Mouse (Mus musculus): ENCODE measurements around the gene Hspb8. TPM values are rescaled to one million over a fixed set of nuclear protein-coding genes. Genes with fewer than 3 reads are reported as not detected.

Gene Hspb8
- total RNA-seq, 2 experiments from 2014 or later, result 234 to 341 TPM

GRCm38 (mm10) chr5:116423746-116424145, 1.1 kb upstream of the Hspb8 start:
- intact Hi-C loops (cut with DNase I), result loop anchor here (2.0 to 10.0 kb wide), 2 partner anchors 19 to 389 kb away; no protein-coding TSS in a partner anchor
- H3K4me3 ChIP-seq, result peak overlapping the region; percentile 94
- no peak for DNase-seq

GRCm38 (mm10) chr5:116421791-116422481, 728 bp downstream of the Hspb8 start:
- intact Hi-C loops (cut with DNase I), result loop anchor here (2.0 to 10.0 kb wide), 2 partner anchors 21 to 387 kb away; no protein-coding TSS in a partner anchor
- H3K4me3 ChIP-seq, result peak overlapping the region; percentile 94
- DNase-seq, result peak; percentile 60
- peak overlapping the region; percentile 99 for H3K27ac ChIP-seq
- TF ChIP-seq CTCF (IDR thresholded peaks at IDR 0.05), result no peak

More at GRCm38 (mm10) chr5:116423746-116424145, 1.1 kb upstream of the Hspb8 start:
- TF ChIP-seq CTCF (IDR thresholded peaks at IDR 0.05), result no peak
- H3K27ac ChIP-seq, result peak overlapping the region; percentile 99

- H3K4me3 ChIP-seq, result peak overlapping the region; percentile 94
- DNase-seq, result peak; percentile 72
- intact Hi-C loops (cut with DNase I), result loop anchor here (10.0 kb wide), 1 partner anchor 386 kb away; no protein-coding TSS in a partner anchor
- peak overlapping the region; percentile 93 for H3K27ac ChIP-seq
- TF ChIP-seq CTCF (IDR thresholded peaks at IDR 0.05), result no peak
Measured at GRCm38 (mm10) chr5:116420759-116421225, 1.9 kb downstream of the Hspb8 start.

- DNase-seq, result peak; percentile 25
- no peak for TF ChIP-seq CTCF (IDR thresholded peaks at IDR 0.05)
- Histone ChIP-seq H3K4me3 (peak overlapping the region; percentile 94), H3K27ac (peak overlapping the region; percentile 93)
- intact Hi-C loops (cut with DNase I), result loop anchor here (10.0 kb wide), 1 partner anchor 385 kb away; no protein-coding TSS in a partner anchor
Measured at GRCm38 (mm10) chr5:116420213-116420612, 2.5 kb downstream of the Hspb8 start.

- H3K27ac ChIP-seq, result peak overlapping the region; percentile 93
- intact Hi-C loops (cut with DNase I), result loop anchor here (10.0 kb wide), 1 partner anchor 385 kb away; no protein-coding TSS in a partner anchor
- TF ChIP-seq CTCF (IDR thresholded peaks at IDR 0.05), result no peak
- peak; percentile 79 for DNase-seq
- H3K4me3 ChIP-seq, result peak overlapping the region; percentile 94
Measured at GRCm38 (mm10) chr5:116419322-116420045, 3.2 kb downstream of the Hspb8 start.

GRCm38 (mm10) chr5:116416208-116416607, 6.5 kb downstream of the Hspb8 start:
- Histone ChIP-seq H3K27ac (peak overlapping the region; percentile 72; the same call in 1 of the 2 replicates), H3K4me3 (peak overlapping the region; percentile 94)
- intact Hi-C loops (cut with DNase I), result no loop called here
- peak; percentile 28 for DNase-seq
- no peak for TF ChIP-seq CTCF (IDR thresholded peaks at IDR 0.05)

- Histone ChIP-seq H3K4me3 (no peak overlapping the region), H3K27ac (peak overlapping the region; percentile 51; the same call in 1 of the 2 replicates)
- intact Hi-C loops (cut with DNase I), result loop anchor here (10.0 kb wide), 1 partner anchor 175 kb away; no protein-coding TSS in a partner anchor
- no peak for DNase-seq
- no peak for TF ChIP-seq CTCF (IDR thresholded peaks at IDR 0.05)
Measured at GRCm38 (mm10) chr5:116409689-116410590, 12.7 kb downstream of the Hspb8 start.

- intact Hi-C loops (cut with DNase I), result loop anchor here (10.0 kb wide), 1 partner anchor 174 kb away; no protein-coding TSS in a partner anchor
- peak; percentile 32; the same call in 1 of the 2 replicates for TF ChIP-seq CTCF (IDR thresholded peaks at IDR 0.05)
- no peak overlapping the region for H3K4me3 ChIP-seq
- peak overlapping the region; percentile 48; the same call in 1 of the 2 replicates for H3K27ac ChIP-seq
- no peak for DNase-seq
Measured at GRCm38 (mm10) chr5:116408965-116409364, 13.7 kb downstream of the Hspb8 start.

GRCm38 (mm10) chr5:116407936-116408335, 14.7 kb downstream of the Hspb8 start:
- no peak for DNase-seq
- no peak for TF ChIP-seq CTCF (IDR thresholded peaks at IDR 0.05)
- Histone ChIP-seq H3K4me3 (no peak overlapping the region), H3K27ac (peak overlapping the region; percentile 56)
- intact Hi-C loops (cut with DNase I), result loop anchor here (10.0 kb wide), 1 partner anchor 173 kb away; no protein-coding TSS in a partner anchor

- Histone ChIP-seq H3K4me3 (no peak overlapping the region), H3K27ac (peak overlapping the region; percentile 56)
- intact Hi-C loops (cut with DNase I), result loop anchor here (10.0 kb wide), 1 partner anchor 173 kb away; no protein-coding TSS in a partner anchor
- no peak for DNase-seq
- TF ChIP-seq CTCF (IDR thresholded peaks at IDR 0.05), result no peak
Measured at GRCm38 (mm10) chr5:116407321-116407720, 15.3 kb downstream of the Hspb8 start.

GRCm38 (mm10) chr5:116406507-116406906, 16.2 kb downstream of the Hspb8 start:
- TF ChIP-seq CTCF (IDR thresholded peaks at IDR 0.05), result no peak
- intact Hi-C loops (cut with DNase I), result loop anchor here (10.0 kb wide), 1 partner anchor 172 kb away; no protein-coding TSS in a partner anchor
- DNase-seq, result no peak
- H3K27ac ChIP-seq, result no peak overlapping the region
- H3K4me3 ChIP-seq, result no peak overlapping the region

Measured in gastrocnemius, adult 2 months (tissue).